Mouse (Mus musculus): ENCODE results near the gene Plce1.

Plce1 gene

DNA sequence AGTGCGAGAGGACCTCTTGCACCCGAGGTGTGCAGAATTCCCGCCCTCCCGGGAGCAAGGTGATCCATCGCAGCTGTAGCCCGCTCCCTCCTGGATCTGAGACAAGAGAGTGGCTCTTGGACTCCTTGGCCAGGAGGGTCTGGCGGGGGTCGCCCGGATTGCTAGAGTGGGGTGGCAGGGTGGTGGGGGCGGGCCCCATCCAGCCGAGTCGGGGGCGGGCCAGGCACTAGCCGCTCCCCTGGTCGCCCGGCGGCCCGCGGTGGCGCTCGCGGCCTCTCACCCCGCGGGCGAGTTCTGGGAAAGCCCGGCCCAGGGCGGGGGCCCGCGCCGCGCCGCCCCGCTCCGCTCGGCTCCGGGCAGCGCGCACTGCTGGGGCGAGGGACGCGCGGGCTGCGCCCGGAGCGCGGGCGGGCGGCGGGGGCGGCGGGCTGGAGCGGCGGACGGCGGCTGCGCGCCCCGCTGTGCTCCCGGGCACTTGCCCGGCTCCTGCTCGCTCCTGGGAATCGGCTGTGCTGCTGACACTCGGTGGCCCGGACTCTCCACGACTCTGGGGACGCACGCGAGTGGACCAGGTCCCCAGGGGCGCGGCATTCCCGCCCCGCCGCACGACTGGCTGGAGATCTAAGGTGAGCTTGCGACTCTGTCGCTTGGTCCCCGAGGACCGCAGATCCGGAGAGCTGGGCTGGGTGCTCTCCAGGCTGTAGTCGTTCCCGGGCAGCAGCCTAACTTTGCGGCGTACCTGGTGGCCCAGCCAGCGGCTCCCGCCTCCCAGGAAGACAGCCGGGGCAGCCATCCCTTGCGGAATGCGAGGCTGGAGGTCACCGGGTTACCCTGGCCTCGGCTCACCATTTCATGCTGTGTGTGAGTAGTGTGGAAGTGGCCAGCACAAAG is at the start of gene Plce1:
Gene Plce1, plus strand, starts transcription at position 379 of the 891 bp plus-strand sequence.
- no peak for DNase-seq (ENCODE audit: low read depth, low spot score)

DNA sequence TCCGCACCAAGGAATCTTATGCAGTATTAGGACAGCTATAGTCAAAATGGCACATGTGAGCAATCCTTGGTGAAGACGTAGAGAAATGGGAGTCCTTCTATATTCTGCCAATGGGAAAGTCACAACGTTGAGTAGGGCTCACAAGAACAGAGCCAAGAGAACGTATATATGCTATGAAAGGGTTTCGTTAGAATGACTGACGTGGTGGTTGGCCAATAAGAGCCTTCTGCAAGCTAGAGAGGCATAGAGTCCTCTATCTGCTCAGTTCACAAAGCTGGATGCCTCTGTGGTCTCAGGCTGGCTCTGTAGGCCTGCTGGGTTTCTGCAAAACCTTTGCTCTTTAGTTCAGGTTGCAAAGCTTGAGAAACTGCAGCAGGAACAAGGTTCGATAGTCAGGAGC is 49.6 kb upstream of the Plce1 start:
- no peak for DNase-seq (ENCODE audit: low read depth, low spot score)

- DNase-seq (ENCODE audit: low read depth, low spot score), result no peak
Observed at GRCm38 (mm10) chr19:38432021-38432420, 48.9 kb upstream of the Plce1 start.

- no peak for DNase-seq (ENCODE audit: low read depth, low spot score)
Observed at GRCm38 (mm10) chr19:38433381-38433780, 47.5 kb upstream of the Plce1 start.

- no peak for DNase-seq (ENCODE audit: low read depth, low spot score)
Observed at GRCm38 (mm10) chr19:38435221-38435620, 45.7 kb upstream of the Plce1 start.

GRCm38 (mm10) chr19:38441860-38442259 is 39.0 kb upstream of the Plce1 start:
- DNase-seq (ENCODE audit: low read depth, low spot score), result no peak

GRCm38 (mm10) chr19:38445758-38446157 is 35.2 kb upstream of the Plce1 start:
- no peak for DNase-seq (ENCODE audit: low read depth, low spot score)

- no peak for DNase-seq (ENCODE audit: low read depth, low spot score)
Observed at GRCm38 (mm10) chr19:38455228-38455627, 25.7 kb upstream of the Plce1 start.

DNA sequence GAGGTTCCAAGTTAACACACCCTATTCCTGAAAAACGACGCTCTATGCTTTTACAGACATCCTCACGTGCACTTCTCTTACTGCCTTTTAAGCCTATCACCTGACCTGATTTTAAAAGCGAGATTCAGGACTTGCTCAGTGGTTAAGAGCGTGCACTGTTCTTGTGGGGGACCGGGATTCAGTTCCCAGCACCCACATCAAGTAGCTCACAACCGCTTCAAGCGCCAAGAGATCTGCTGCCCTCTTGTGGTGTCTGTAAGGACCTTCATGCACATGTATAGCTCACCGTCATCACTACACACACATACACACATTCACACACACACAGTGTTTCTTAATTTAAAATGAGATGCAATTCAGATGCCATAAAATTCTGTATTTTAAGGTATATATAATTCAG is 21.9 kb upstream of the Plce1 start:
- DNase-seq (ENCODE audit: low read depth, low spot score), result no peak

DNA sequence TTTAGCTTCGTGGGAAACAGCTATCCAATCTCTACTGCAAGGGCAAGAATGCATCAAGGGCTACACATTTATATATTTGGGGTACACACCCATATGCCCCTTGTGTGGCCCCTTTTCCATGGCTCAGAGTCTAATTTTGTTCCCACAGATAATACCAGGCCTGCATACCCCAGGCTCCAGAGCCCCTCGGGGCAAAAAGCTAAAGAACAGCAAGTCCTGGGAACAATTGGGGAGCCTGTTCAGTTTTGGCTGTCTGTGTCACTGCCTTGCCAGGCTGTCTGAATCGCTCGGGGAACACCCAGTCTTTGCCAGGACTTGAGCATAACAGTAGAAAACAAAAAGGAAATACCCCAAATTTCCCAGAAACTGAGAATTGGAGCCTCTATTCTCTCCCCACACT is 20.2 kb upstream of the Plce1 start:
- DNase-seq (ENCODE audit: low read depth, low spot score), result no peak

DNA sequence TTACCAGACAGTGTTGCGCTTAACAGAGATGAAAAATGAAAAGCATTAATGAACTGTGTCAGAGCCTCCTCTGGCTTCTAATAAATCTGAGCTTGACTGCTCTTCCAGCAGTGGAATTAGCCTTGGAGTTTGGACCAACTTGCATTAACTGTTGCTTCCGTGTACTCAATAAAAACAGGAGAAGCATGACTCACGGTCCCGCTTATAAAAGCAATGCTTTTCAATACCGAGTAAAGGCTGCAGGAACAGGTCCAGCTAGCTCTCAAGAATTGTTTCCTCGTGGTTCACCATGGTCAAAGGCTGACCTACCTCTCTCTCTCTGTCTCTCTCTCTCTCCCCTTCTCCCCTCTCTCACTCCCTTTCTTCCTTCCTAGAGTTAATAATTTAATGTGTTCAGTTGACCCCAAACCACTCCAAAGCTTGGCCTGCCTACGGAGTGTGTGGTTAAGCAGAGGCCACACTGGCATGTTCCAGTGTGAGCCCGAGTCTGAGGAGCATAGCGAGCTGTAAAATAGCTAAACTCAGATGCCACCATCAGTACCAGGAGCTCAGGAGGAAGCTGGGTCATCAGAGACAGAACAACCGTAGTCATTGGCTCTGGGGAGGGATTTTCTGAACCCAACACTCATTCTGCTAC is 10.5 kb upstream of the Plce1 start:
- no peak for DNase-seq (ENCODE audit: low read depth, low spot score)

DNA sequence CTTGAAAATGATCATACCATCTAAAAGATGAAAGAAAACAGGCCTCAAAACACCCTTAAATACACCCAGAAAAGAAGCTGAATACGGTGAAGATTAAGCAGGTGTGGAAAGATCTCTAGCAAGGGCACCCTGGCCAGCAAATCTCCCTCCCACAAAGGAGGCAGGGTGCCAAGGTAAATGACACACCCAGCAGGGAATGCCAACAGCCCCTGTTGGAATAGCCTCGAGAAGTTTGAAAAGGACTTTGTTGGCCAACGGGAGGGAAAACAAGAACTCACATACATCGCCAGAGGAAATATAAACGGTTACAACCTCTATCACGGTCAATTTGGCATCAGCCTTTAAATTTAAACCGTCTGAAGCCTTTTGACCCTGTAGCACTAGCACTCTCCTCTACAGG is 5.5 kb upstream of the Plce1 start:
- no peak for DNase-seq (ENCODE audit: low read depth, low spot score)

DNA sequence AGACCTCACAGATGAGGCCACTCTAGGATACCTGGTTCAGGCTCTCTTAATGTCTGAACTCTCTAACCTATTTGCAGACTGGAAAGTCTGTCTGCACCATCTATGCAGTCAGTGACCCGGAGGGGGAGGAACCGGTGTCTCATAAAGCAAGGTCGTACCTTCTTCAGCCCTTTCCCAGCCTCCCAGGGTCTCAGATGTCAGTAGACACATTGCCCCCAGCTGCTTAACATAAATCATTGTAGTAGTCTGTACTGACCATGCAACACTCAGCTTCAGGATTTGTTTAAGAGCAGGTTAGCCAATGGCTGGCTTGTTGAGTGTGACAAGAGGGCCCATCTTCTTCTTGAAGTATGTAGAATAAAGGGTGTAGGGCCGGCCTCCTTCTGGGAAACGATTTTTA is 2.6 kb upstream of the Plce1 start:
- DNase-seq (ENCODE audit: low read depth, low spot score), result no peak

- DNase-seq (ENCODE audit: low read depth, low spot score), result no peak
Observed at GRCm38 (mm10) chr19:38478948-38479347, 2.0 kb upstream of the Plce1 start.

GRCm38 (mm10) chr19:38479473-38479872 is 1.4 kb upstream of the Plce1 start:
- DNase-seq (ENCODE audit: low read depth, low spot score), result no peak

DNA sequence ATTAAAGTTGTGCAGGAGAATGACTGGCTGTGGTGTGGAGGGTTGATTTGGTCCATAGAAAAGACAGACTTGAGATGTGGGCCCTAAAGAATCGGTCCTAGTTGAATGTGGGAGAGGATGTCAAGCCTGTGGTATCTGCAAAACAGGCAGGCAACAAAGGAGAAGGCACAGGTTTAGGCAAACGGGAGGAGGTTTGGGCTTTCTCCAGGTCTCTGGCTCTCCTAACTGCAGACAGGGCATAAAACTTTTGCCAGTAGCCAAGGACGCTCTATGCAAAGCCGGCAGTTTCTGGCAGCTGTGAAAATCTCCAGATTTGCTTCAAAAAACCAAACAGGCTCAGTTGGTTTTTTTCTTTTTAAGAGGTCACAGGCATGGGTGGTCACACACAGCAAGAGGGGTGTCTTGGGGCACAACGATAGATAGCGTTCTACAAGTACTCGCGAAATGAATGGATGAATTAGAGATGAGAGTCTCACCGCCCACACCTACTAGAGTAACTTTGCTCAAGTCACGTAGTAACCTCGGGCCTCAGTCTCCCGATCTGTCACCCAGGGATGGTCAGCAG is 671 bp upstream of the Plce1 start:
- no peak for DNase-seq (ENCODE audit: low read depth, low spot score)

GRCm38 (mm10) chr19:38481906-38482305 is 997 bp downstream of the Plce1 start:
- no peak for DNase-seq (ENCODE audit: low read depth, low spot score)

- DNase-seq (ENCODE audit: low read depth, low spot score), result no peak
Observed at GRCm38 (mm10) chr19:38482406-38483181, 1.7 kb downstream of the Plce1 start.

DNA sequence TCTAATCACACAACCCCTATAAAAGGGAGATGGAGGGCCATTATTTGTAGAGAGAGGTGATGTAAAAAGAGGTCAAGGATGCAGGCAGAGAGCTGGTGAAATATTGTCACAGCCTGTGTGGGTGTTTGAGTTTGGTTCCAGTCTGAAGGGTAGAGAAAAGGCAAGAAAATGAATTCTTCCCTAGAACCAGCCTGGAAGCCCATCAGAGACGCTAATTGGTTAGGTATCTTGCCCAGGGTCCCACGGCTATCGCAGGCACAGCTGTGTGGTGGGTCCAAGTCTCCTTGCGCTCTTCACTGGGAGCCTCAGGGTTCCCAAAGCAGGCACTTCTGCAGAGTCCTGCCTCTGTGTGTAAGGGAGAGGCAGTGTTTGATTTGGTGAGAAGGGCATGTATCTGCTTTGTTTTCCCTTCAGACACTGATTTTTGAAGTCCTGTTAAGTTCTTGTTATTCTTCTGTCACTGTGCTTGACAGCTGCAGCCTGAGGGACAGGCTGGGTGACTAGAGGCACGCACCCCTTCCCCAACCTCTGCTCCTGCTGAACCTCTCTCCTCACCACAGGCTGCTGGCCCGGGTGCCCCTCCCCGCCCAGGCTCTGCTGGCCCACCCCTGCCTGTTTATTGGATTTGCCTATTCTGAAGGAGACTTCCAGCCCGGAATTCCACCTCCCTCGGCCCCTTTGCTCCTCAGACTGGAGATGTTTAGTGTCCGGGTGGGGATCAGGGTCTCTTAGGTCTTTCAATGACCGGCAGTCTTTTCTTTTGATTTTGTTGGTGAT is 5.1 kb downstream of the Plce1 start:
- no peak for DNase-seq (ENCODE audit: low read depth, low spot score)

DNA sequence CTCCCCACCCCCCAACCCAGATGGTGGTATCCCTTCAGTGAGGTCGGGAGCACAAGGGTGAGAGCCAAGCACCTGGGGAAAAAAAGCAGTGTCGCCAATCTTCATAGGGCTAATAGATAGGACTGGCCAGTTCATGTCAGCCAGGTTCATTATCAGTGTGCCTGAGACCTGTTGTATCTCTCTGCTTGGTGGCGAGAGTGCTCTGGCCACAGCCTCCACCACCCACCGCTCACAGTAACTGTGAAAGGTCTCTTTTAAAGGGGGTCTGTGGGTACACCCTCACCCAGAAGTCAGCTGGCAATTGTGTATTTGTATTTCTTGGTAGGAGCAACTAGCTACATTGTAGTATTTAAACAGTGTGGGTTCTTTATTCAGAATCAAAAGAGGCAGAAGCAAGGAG is 6.6 kb downstream of the Plce1 start:
- DNase-seq (ENCODE audit: low read depth, low spot score), result no peak
